Mouse (Mus musculus): Measurements from ENCODE around the gene Aldh16a1. TPM values are rescaled to one million over a fixed set of nuclear protein-coding genes. Genes with fewer than 3 reads are reported as not detected.
"Not testable (repeated sequence)": the region's sequence is repeated elsewhere in the genome, so short reads cannot be mapped to it uniquely, and the experiment has no call there.

Gene Aldh16a1
- polyA plus RNA-seq, 1 experiment = 38.5 TPM

DNA sequence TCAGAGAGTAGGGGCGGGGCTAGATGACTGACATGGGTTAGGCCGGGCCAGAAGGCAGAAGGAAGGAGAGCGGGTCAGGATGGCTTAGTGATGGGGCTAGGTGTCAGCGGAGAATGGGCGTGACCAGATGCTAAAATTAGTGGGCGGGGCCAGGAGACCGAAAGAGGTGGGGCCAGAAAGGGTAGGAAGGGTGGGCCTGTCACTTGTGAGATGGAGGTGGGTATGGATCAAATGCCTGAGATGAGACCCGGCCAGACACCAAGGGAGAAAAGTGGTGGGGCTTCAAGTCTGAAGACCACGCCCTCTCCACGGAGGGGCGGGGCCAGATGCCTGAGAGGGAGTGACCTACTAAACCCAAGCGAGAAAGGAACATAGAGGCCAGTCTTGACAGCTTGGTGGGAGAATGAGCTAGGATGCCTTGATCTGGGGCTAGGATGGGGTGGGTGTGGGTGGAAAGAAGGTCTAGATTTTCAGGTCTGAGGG, 19.8 kb downstream of the Aldh16a1 start:
- DNase-seq (ENCODE audit: low read depth) = no peak

DNA sequence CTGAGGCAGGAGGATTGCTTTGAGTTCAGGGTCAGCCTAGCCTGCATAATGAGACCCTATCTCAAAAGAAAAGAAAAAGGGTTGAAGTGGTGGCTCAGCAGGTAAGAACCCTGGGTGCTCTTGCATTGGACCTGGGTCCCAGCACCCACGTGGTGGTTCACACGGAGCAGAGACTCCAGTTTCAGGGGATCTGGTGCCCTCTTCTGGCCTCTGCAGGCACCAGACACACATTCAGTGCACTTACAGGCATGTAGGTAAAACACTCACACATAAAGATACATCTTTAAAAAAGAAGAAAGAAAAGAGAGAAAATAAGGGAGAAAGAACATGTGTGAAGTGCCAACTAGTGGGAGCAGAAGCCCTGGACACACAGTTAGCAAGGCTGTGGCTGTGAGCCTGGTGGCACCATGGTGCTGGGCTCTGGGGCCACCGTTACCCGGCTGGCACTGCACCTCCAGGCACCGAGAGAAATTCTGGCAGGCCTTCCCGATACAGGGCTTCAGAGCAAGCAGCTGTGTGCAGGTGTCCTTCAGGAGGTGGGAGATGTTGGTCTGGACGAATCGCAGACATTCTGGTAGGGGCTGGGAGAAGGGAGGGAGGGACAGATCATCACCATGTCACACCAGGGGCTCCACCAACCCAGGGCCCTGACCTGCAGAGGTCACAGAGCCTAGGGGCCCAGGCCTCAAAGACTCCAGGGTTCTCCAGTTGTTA, 20.8 kb downstream of the Aldh16a1 start:
- DNase-seq (ENCODE audit: low read depth) = no peak

DNA sequence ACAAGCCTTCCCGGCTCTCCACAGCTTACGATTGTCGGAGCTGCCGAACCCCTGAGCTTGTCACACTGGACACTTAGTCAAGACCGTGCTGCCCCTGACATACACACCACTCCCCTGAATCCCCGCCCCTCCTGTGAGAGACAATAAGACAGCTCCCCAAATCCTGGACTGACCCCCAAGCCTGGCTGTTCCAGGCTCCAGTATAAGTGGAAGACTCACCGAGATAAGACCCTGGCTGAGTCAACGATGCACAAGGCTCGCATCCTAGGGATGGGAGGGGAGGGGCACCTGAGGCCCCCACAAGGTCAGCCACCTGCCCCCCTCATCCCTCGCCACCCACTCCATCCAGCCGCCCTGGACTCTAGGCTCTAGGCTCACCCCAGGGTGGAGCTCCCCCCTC, 22.5 kb downstream of the Aldh16a1 start:
- DNase-seq (ENCODE audit: low read depth) = no peak

DNA sequence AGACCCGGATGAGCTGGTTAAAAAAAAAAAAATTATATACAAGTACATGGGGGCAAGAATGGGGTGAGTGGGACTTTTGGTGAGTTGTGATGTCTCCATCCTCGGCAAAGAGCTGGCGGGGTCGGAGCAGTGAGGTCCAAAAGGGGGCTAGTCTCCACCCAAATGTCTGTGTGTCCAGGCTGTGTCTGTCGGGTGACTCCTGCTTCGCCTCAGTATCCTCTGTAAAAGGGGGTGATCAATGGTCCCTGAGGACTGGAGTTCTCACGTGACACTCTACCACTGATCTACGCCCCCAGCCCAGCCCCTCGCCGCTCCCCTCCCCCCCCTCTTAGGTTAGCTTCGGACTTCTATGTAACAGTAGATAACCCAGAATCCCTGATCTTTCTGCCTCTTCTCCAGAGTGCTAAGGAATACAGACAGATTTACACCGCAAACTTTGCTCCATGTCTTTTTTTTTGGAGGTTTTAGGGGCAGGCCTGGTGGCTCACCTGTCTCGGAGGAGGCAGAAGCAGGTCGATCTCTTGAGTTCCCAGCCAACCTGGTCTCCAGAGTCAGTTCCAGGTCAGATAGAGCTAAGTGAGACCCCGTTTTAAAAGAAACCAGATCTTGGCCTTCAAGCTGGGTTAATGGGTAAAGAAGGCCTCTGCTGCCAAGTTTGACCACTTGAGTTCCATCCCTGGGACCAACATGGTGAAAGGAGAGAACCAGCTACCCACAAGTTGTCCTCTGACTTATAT, 24.4 kb downstream of the Aldh16a1 start:
- no peak for DNase-seq (ENCODE audit: low read depth)

DNA sequence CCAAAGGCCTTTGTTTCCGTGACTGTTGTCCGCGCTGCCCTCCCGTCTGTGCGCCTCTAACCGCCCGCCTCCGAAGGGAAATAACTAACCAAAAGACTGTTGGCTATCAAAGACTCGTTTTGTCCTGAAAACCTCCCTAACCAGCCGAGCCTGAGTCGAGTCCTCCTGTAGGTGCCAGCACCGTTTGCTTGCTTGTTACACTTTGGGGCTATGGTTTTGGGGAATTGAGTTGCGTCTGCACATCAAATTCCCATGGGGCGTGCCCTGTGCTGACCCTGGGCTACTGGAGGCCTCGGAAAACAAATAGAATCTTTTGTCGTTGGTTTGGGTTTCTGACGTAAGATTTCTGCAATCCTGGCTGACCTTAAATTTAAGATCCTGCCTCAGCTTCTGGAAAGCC, 25.1 kb downstream of the Aldh16a1 start:
- DNase-seq (ENCODE audit: low read depth) = no peak

DNA sequence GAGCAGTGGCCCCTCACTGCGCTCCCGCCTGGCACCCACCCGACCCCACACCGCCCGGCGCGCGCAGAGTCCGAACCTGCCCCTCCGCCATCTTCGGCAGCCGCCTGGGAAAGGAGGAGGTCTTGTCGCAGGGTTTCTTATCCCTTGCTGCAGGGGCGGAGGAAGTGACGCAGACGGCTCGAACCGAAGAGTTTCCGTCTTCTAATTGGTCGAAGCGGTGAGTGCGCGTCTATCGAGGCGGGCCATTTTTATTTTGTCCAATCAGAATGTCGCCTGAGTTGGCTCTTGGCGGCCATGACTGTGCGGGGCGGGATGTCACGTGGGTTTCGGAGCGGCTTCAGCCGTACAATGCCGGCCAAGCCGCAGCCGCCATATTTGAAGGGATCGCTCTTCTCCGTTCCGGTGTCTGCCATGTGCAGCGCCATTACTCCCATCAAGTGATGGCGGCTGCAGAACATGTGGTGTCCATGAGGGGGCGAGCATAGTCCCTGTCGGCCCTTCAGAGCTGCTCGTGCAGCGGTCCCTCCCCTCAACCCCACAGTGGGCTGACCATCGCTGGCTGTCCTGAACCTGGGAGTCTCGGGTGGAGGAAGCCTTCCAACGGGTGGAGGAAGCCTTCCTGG, 25.6 kb downstream of the Aldh16a1 start, which contains the start of gene Rpl13a:
TSS of gene Rpl13a (minus strand) at position 138 of the 623 bp plus-strand sequence.
- peak; percentile 92 for DNase-seq (ENCODE audit: low read depth)

DNA sequence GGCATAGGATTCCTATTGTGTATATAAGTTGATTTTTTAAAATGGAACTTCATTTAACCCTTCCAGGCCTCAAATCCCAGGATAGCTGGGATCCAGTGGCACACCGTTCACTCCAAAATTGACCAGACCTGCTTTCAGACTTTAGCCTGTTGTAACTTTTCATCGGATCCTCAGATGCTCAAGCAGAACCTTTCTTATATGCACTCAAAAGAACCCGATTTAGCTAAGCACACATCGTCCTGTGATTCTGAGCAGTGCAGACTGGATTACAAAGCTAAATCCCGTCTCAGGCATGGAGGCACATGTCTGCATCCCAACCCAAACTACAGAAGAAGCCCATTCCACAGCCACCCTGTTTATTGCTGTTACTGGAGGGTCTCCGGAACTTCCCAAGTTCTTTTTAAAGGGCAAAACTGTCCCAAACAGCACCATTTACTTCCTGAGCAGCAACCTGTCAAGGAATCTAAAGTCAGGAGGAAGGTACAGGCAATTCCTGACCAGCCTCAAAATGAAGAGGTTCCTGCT, 26.6 kb downstream of the Aldh16a1 start:
- DNase-seq (ENCODE audit: low read depth) = no peak

DNA sequence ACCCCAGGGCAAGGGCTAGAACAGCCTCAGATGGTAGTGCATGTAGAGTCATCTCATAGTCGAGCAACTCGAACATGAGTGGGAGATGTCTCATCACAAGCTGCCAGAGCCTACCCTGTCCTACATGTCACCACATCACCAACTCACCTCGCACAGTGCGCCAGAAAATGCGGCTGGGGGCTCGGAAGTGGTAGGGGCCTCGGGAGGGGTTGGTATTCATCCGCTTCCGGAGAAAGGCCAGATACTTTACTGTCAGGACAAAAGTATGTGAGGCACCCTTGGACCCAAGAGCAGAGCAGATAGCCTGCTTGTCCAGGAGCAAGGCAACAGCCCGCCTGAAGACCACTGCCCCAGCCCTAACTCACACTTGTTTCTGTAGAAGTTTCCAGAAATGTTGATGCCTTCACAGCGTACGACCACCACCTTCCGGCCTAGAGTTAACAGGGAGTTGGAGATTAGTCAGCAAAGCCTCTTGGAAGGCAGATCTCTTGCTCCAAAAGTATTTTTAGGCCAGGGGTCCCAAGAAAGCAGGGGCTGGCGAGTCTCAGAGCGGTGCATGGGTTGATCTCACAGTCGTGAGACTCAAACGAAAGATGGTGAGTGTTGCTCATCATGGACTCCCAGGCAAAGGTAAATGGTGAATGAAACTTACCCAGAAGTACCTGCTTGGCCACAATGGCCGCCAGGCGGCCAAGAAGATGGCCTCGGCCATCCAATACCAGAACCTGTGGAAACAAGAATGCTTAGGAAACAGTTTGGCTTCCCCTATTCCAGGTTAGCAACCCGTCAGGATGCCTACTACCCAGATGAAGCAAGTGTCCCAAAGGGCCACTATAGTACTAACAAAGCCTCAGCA, 27.3 kb downstream of the Aldh16a1 start:
- DNase-seq (ENCODE audit: low read depth) = no peak

DNA sequence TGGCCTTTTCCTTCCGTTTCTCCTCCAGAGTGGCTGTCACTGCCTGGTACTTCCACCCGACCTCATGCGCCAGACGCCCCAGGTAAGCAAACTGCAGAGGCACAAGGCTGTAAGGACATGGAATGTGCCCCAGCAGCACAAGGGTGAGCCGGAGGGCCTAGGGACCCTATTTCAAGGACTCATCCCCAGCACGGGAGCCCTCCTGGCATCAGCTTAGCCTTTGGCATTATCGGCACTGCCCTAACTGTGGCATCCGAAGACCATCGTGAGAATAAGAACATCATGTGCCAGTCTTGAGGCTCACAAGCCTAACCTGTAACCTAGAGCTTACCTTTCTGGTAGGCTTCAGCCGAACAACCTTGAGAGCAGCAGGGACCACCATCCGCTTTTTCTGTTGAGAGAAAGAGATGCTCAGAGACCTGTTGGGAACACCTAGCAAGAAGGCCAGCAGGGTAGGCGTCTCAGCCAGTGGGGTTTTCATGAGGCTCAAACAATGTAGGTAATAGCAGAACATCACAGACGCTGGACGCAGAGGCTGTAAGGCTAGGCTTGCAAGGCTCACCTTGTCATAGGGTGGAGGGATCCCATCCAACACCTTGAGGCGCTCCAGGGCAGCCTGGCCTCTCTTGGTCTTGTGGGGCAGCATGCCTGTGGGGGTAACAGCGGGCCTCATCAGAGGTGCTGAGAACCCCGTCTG, 28.1 kb downstream of the Aldh16a1 start:
- no peak for DNase-seq (ENCODE audit: low read depth)

DNA sequence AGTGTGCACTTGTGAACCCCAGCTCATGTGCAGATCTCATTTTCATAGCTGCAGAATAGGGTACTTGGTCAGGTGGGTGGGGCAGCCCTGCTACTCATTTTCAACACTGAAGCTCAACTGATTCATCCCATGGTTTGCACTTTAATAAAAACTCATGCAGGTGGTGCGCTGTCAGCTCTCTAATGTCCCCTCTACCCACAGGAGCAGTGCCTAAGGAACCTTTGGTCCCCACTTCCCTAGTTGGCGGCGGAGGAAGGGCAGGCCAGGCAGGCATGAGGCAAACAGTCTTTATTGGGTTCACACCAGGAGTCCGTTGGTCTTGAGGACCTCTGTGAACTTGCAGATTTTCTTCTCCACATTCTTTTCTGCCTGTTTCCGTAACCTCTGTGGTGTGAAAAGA, 28.7 kb downstream of the Aldh16a1 start:
- DNase-seq (ENCODE audit: low read depth) = not testable (repeated sequence)

DNA sequence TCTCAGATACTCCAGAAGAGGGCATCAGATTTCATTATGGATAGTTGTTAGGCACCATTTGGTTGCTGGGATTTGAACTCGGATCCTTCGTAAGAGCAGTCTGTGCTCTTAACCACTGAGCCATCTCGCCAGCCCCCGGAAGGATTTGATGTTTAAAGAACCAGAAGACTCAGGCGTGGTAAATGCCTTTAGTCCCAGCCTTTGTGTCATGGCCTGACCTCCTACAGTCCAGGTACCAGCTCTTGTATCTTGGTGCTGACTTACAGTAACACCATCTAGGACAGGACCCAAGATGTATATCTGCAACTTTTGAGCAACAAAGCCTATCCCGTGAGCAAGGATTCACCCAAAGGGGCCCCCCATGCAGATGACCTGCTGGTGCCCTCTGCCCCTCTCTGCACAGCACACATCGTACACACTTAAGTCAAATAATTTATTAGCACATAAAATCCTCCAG, 29.2 kb downstream of the Aldh16a1 start:
- DNase-seq (ENCODE audit: low read depth) = no peak

DNA sequence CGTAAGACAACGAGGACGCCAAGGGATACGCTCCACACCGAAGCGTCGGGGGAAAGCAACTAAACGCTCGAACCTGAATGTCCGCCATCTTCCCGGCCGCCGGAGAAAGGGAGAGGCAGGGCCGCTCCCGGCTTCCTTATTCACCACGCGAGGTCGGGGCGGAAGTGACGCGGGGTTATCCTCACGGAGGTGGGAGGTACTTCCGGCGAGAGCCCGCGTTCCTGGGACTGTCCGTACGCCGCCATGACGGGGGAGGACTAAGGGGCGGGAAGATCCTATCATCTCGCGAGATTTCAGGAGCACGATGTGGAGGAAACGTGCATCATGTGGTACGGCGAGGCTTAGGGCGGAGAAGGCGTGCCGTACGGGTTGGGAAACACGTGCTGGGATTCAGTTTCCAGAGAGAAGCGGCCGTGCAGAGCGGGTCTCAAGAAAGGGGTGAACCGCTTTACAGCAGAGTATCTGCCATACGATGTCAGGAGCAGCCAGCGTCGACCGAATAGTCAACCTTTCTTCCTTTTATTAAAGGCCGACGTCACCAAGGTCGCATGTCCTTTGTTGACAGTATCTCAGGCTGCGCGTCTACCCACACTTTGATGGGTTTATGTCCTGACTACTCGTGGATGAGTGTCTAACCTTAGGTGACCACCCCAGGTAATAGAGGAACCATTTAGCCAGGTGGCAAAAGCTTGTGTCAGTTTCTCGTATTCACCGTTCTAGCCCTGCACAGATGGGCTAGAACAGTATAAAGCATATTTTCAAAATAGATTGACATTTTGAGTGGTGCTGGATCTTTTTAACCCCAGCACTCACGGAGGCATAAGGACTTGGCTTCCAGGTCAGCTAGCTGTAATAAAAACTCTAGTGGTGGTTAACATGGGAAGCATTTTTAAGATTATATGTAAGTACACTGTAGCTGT, 29.9 kb downstream of the Aldh16a1 start, which contains the start of gene Rps11:
TSS of gene Rps11 (minus strand) at position 216 of the 920 bp plus-strand sequence.
- DNase-seq (ENCODE audit: low read depth) = peak; percentile 95

DNA sequence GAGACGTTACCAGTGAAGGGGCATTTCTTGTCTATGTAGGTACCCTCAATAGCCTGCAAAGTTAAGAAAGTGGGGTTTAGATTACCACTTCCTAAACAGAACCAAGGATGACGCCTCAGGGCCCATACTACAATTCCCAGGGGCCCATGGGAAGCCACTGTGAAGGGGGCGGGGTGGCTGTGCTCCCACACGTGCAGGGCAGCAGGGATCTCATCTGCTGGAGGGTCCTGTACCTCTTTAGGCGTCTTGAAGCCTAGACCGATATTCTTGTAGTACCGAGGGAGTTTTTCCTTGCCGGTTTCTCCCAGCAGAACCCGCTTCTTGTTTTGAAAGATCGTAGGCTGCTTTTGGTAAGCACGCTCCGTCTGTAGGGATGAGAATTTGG, 31.2 kb downstream of the Aldh16a1 start:
- no peak for DNase-seq (ENCODE audit: low read depth)

DNA sequence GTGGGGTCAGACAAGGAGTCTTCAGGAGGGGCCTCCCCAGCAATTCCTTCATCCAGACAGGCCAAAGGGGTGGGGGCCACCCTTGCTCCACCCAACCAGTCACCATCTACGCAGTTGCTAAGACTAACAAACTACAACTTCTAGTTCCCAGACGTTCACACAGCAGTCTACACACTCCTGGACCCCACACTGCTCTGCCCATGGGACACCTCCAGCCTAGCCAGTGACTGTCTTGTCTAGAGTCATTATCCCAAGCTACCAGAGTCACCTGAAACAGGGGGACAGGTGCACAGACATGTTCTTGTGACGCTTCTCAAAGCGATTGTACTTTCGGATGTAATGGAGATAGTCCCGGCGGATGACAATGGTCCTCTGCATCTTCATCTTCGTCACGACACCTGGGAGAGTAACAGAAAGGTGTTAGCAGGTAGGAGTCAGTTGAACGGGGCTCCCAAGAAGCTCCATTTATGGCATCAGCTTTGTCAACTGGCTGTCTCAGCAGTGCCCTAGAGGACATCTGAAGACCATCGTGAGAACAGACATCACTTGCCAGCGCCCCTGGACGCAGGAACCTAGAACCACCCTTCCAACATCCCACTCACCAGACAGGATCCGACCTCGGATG, 31.7 kb downstream of the Aldh16a1 start:
- no peak for DNase-seq (ENCODE audit: low read depth)

DNA sequence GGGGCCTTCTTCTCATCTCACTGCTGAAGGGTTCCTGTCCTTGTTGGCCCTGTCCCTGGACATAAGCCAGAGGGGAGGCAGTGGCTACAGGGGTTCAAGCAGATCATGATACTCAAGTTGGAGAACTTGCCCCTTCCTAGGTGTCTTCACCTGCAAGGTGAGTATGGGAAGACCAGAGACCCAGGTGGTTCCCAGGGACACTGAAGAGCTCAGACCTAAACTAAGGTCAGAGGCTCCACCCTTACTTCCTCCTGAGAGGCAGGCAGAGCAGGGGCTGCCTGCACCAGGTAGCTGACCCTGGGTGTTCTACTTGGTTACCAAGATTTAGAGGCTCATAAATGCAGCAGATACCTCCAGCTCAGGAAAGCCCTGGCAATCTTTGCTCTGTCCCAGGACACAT, 32.4 kb downstream of the Aldh16a1 start:
- DNase-seq (ENCODE audit: low read depth) = no peak

DNA sequence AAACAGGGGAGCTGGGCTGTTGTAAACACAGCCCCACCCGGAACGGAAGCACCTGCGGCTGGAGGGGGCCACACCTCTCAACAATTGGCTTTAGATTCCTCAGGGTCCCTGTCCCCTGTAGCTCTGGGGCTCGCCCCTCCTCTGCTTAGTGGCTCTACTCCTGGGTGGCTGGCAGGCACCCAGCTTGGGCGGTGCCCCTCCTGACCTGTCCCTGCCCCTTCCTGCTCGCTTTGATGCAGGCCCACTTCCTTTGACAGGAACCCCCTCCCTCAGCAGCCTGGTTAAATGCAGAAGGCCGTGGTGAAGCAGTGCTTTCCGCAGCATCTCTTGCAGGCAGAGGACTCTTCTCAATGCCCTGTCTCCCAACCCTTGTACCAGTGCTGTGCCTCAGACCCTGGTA, 33.0 kb downstream of the Aldh16a1 start:
- no peak for DNase-seq (ENCODE audit: low read depth)

DNA sequence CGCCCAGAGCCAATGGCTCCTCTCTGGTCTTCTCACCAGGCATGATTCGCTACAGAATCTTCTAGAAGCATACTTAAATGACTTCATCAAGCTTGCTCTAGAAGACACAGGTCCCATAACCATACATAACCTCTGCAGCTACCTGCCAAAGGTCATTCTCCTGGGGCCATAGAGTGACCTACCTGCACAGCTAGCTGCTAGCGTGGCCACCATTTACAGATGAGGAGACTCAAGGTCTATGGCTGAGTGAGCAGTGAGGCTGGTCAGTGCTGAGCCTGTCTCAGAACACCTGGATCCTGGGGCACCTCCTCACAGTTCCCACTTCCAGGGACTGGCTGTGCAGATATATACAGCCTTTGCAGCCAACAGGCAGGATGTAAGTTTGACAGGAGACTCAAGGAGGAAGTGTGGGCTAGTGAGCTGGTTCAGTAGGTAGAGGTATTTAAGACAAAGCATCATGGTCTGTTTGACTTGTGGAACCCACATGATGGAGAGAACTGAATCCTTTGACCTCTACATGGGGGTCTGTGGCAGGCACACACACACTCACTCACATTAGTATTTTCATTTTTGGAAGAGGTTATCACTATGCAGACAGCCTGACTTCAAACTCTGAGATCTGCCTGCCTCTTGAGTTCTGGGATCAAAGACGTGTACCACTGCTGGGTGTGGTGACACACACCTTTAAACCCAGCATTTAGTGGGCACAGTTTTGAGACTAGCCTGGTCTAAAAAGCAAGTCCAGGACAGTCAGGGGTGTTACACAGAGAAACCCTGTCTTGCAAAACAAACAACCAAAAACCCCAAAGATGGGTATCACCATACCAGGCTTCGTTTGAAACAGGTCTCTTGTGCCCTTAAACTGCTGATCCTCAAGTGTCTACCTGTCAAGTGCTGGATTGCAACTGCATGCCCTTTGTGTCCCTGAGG, 34.3 kb downstream of the Aldh16a1 start:
- no peak for DNase-seq (ENCODE audit: low read depth)

DNA sequence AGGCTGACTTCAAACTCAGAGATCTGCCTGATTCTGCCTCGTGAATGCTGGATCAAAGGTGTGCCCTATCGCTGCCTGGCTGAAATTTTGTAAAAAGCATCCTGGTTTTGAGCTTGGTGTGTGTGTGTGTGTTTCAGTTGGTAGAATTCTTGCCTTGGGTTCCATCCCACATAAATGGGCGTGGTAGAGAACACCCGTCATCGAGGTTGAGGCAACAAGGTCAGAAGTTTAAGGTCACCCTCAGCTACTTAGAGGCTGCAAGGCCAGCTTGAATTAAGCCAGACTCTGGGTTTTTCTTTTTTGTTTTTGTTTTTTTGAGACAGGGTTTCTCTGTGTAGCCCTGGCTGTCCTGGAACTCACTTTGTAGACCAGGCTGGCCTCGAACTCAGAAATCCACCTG, 36.0 kb downstream of the Aldh16a1 start:
- no peak for DNase-seq (ENCODE audit: low read depth)
